Mouse (Mus musculus) right cerebral cortex, postnatal 36 days (tissue): ENCODE results near the gene Ano1.

Source experiments
- DNase-seq, 2 experiments: peaks; one replicate each; pipeline ENCODE4 v3.0.0; 2022; ENCODE audit warnings: low spot score in 2 of 2, mixed read lengths in 1 of 2

Gene Ano1

DNA sequence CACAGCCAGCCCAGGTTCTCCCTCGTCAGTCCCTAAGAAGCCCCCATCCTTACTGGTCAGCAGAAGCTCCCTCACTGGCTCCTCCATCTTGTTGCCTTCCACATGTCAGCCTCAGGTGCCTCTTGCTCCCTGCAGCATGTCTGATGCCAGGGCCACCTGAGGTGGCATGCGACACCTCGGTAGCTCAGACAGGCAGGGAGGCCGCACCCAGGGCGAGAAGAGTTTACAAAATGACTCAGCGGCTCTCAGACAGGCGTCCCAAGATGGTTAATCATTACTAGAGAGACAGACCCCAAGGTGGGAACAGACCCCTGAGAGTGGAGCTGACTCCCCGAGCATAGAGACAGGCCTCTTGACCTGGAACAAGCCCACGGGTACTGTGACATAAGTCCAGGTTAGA is at the start of gene Ano1:
Ano1 (minus strand) TSS at position 142 of the 400 bp plus-strand sequence.
- no peak for DNase-seq

DNA sequence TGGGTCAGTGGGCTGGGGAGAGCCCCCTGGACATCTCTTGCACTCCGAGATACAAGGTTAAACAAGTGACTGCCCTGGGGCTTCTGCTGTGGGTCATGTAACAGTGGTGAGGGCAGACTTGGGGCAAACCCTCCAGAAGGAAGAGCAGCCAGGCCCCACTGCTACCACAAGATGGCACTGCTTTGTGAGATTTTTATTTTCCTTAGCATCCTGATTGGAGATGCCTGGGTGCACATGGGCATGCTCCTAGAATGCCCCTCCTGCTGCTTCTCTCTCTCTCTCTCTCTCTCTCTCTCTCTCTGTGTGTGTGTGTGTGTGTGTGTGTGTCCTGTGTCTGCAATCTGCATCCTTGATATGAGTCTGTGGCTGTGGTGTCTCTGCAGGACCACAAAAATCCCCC is 46.7 kb upstream of the Ano1 start:
- DNase-seq: no peak

DNA sequence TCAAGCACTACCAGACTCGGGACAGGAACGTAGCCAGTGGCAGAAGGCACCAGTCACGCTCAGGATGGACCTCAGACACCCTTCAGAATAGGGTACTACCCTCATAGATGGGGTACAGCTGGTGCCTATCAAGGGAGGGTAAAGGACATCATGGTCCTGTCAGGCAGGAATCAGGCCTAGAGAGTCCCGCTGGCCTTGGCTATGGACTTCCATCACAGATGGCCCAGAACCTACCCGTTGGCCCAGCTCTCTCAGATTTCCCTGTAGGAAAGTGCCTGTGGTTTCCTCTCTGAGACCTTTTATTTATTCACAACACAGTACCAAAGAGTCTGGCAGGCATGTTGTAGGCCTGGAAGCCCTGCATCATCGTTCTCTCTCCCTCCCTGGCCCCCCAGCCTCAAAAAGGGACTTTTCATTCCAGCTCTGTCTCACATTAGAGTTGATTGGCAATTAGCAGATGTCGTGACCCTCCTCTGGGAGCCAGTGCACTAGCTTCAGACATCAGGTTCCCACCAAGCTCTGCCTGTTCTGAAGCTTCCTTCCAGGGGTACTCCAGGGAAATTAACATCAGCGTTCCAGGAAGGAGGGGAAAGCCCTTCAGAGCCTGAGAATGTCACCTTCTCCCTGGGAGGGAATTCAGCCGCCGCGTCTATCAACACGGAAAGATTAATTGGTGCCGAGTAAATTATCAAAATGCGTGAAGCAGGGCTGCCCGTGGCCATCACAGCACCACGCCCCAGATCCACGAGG is 45.4 kb upstream of the Ano1 start:
- no peak for DNase-seq

DNA sequence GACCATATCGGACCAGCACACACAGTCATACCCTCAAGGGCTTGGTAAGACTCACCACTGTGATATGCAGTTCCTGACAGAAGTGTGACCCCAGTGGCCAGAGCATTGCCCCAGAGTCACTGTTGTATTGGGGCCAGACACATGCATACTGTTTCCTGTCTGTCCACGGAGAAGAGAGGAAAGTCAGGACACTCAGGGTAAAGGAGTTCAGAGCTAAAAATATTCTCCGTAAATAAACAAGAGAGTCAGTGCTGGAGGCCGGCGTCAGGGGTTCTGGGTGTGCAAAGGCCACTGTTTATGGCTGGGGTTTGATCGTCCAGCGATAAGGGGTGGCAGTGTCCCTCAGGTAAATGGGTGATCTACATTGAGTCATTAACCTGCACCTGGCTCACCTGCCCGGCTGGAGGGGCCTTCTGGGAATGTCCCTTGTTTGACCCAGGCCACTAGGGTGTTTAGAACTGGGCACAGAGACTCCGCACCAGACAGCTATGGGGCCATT is 44.3 kb upstream of the Ano1 start:
- no peak for DNase-seq

DNA sequence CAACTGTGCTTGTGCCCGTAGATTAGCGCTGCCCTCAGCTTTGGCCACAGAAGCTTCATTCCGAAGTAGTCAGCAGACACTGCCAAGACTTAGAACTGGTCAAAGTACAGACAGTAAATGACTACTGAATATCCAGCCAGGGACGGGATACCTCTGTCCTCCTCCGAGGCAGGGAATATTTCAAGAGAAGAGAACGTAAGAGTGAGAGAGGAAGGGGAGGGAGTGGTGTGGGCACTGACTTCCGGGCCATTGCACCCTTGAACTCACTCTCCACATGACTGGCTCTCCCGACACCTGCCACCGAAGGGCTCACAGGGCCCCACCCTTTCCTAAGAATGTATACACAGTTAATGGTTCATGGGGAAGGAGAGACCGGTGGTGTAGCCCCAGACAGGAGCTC is 41.5 kb upstream of the Ano1 start:
- DNase-seq: no peak

DNA sequence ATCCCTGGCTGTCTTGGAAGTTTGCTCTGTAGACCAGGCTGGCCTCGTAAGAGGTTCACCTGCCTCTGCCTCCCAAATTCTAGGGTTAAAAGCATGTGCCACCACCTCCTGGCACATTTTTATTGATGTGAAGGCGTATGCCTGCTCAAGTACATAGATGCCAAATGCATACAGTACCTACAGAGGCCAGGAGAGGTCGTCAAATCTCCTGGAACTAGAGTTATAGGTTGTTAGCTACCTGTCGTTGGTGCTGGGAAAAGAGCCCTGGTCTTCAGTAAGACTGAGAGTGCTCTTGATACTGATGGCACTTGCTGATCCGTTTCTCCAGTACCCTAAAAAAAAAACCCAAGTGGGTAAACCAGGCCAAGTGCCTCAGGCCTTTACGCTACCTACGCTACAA is 39.7 kb upstream of the Ano1 start:
- DNase-seq: no peak

DNA sequence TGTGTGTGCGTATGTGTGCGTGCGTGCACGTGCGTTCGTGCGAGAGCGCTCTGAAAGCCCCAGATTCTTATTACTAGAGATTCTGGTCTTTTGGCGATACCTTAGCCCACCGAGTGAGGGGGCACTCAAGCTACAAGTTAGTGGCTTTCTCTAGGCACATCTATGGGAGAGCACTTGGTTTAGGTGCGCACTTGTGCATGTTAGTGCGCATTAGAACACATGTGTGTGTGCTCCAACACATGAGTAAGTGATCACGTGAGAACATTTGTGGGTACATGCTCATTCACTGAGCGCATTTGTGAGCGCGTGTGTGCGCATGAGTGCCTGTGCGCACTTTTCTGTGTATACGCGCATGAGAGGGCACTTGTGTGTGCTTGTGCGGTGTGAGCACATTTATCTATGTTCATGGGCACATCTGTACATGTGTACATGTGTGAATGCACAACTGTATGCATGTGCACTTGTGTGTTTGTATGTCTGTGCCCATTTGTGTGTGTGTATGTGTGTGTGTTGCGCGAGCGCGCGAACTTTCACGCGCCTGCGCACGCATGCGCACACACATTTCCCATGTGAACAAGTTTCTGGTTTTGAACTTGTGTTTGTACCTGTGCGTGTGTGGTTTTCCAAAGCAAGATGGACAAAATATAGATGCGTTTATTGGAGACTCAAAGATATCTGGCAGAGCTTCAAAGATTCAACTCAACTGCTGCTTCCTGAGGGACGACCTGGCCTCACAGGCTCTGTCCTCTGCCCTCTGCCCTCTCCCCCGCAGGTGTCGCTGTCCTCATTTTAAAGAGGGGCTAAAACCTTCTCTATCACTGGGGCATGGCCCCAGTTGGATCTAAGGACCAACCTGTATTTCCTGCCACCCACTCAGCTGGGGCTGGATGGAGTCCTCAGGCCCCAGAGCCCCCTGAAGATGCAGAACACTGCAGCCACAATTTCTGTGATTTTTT is 38.1 kb upstream of the Ano1 start:
- DNase-seq: no peak

DNA sequence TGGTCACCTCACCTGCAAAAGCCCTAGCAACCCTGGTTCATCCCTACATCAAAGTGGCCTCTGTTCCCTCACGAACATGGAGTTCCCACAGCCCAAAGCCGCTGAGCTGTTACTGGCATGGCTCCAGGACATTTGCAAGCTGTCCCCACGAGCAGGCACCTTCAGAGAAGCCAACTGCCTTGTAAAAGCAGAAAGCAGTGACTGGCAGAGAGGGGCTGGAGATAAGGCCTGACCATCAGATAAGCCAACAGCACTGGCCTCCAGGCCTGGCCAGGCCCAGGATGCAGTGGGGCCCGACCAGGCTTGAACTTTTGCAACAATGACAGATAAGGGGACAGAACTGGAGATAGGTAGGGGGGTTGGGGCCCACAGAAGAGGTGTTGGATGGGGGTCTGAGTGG is 36.9 kb upstream of the Ano1 start:
- DNase-seq: no peak

DNA sequence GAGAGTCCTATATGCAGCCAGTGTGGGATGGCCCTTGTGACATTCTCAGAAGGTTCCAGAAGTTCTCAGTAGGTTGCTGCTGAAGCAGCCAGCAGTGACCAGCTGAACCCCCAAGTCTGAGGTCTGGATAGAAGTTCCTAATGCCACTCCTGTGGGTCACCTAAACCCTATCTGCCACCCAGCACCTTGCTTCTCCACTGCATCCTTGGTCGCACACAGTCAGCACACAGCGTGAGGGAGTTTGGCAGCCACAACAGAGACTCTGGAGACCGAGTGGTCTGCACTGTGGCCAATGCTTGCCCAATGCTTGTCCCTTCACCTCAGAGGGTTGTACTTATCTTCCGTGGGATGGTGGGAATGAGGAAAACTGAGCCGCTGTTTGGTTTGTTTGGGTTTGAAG is 35.7 kb upstream of the Ano1 start:
- DNase-seq: no peak

DNA sequence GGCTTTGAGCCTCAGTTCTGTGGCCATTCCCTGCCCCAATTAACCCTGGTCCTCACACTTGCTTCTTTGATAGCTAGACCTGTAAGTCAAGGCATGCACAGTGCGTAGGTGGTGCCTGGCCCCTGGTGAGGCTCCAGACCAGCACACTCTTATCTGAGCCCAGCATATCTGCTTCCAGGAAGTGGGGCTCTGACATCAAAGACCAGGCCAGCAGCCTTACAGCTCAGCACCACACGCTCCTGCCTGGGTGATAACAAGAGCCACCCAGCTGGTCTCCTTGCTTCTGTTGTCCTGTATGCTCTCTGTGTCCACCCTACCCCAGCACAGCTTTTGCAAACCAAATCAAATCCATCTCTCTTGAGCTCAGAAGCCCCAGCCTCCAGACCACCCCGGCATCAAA is 34.8 kb upstream of the Ano1 start:
- DNase-seq: no peak

DNA sequence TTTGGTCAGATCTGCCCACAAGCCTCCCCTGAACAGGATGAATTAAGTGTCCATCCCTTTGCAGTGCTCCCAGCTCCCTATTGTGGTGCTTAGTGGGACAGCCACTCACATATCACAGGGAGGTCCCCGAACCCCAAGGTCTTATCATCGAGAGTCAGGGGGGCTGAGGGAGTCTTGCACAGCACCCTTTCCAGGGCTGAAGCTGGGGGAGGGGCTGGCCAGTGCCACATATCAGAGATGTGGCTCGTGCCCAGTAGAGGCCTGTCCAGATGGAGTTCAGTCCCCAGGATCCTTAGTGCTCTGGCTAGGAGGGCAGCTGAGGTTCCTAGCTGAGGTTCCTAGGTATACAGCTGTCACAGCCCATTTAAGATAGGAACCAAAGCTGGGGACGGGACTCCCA is 32.4 kb upstream of the Ano1 start:
- no peak for DNase-seq

DNA sequence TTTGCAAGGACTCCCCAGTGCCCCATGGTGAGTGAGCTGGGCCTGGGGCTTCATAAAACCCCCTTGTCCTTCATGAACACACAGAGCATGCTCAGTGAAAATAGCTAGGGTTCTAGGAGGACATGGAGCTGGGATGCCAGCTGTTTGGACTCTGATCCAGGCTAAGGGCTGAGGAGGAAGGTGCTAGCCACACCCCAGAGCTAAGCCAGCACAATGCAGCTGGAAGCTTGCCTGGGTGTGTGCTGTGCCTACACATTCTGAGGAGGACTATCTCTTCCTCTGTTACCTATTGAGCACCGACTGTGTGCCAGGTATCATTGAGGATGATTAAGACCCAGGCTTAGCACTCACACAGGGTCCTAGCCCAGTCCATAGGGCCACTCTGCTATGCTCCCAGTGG is 30.6 kb upstream of the Ano1 start:
- DNase-seq: no peak

DNA sequence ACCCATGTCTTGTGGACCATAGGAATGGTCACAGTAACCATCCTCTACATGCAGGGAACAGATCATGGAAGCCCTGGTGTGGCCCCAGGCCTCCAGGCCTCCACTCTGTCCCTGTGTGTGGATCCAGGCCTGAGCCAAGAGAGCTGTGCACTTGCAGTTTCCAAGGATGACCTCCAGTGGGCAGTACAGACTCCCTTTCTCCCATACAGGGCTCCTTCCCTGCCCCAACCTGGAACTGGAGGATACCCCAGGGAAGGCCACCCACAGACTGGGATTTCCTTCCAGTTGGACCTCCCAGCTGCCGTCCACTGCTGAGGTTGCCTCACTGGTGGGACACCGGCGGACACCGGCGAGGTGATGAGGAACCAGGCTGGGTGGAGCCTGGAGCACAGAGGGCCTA is 29.6 kb upstream of the Ano1 start:
- DNase-seq: no peak

DNA sequence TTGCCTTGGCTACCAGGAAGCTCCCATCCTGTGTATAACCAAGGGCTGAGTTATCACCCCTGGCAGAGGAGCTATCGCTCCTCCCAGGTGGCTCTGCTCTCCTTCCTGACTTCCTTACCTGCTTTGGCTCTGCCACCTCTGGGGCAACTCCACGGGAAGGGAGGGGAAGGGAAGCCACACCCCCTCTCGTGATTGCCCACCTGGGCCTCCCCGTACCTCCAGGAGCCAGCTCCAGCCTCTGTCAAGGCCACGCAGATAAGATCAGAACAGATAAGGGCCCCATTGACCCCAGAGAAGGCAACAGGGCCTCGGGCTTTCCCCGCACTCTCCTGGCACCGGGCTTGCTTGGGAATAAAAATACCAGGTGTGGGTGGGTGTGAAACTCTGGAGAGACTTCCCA is 28.4 kb upstream of the Ano1 start:
- DNase-seq: no peak

DNA sequence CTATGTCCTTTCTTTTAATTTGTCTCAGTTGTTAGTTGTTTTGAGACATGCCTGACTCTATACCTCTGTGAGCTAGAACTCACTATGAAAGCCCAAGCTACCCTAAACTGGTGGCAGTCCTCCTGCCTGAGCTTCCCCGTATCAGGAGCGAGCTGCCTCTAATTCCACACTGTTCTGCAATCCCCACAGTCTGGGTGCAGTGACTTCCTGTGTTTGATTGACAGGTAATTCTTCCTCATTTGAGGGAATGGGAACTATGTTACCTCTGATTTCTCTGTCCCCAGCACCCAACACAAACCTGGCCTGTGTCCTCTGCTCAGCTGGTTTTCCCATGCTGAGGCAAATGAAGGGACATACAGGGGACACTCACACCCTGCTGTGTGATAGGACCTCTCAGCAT is 27.9 kb upstream of the Ano1 start:
- DNase-seq: no peak

DNA sequence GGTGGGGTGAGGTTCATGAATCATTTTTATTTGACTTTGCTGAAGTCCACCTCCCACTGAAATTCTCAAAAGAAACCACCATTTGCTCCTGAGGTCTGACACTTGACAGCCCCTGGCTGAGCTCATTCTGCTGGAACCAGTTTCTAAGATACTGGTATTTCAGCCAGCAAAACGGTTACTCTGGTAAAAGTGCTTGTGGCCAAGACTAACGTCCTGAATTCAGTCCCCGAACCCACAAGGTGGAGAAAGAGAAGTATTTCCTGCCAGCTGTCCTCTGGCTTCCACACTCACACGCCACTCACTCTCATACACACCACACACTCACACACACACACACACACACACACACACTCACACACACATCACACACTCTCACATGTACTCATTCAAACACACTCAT is 26.0 kb upstream of the Ano1 start:
- no peak for DNase-seq

DNA sequence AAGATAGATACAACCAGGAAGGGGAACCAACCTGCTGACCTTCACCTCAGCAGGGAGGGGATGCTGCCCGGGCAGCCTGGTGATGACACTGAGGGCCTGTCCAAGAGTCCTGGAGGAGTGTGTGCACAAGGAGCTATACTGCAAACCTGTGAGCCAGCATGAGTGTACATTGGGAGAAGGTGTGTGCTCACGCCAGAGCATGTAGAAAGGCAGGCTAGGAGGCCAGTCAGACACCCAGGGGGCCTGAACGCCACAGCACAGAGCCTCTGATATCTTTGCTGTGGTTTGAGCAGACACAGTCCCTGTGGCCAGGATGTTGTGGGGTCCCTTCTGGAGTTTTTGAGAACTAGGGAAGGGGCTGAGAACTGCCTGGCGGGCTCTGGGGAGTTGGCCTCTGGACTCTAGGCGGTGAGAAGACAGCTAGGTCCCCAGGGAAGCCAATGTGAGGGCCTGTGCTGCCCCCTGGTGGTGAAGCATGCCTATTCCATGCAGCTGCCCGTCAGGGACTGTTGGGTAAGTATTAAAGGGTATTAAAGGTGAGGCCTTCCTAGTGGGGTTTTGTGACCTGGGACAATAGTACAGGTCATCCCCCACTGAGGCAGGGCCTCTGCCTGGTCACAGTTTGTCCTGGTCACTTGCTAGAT is 24.2 kb upstream of the Ano1 start:
- DNase-seq: peak; percentile 56 to 71

DNA sequence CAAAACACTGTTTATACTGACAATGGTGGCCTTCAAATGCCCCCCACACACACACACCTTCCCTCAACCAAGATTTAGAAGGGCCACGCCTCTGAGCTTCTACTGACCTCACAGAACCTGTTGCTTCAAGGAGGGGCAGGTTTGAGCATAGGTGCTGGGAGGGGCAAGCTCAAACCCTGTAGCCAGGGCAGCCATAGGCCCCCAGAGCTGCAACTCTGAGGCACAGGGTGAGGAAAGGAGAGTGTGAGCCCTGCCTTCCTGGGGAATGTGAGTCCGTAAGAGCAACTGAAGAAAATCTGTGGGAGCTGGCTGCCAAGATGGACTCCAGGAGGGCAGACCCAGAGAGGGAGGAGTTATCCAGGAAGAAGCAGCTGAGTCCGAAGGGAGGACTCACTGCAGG is 23.4 kb upstream of the Ano1 start:
- no peak for DNase-seq

DNA sequence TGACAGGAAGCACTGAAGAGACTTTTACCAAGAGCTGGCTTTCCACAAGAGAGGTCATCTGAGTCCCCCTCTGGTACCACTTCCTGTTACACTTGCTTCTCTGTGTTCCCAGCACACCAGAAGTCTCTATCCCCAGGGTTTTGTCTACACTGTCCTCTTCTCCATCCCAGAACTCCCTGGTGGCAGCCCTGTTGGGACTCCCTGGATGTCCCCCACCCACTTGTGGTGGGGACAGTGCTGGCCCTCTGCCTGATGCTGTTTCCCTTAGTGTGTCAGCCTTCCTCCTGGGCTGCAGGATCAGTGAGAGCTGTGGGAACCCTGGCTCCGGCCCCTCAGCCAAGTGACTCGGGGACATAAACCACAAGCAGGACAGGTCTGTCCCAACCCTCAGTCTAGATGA is 22.5 kb upstream of the Ano1 start:
- DNase-seq: no peak

DNA sequence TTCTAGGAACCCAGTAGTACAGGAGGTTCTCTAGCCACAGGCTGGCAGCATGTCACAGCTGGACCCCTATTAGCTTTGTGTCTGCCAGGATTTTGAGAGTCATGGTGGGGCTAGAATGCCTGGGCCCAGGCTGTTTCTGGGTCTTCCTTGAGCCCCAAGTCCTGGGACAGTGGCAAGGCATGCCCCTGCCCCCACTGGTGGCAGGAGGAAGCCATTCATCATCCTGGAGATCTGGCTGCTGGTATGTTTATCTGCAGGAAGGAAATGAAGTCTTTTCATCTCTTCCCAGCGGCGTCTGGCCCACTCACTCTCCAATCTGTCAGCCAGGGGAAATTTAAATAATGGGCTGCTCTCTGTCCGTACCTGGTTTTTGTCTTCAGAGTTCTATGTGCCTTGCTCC is 18.3 kb upstream of the Ano1 start:
- DNase-seq: no peak

DNA sequence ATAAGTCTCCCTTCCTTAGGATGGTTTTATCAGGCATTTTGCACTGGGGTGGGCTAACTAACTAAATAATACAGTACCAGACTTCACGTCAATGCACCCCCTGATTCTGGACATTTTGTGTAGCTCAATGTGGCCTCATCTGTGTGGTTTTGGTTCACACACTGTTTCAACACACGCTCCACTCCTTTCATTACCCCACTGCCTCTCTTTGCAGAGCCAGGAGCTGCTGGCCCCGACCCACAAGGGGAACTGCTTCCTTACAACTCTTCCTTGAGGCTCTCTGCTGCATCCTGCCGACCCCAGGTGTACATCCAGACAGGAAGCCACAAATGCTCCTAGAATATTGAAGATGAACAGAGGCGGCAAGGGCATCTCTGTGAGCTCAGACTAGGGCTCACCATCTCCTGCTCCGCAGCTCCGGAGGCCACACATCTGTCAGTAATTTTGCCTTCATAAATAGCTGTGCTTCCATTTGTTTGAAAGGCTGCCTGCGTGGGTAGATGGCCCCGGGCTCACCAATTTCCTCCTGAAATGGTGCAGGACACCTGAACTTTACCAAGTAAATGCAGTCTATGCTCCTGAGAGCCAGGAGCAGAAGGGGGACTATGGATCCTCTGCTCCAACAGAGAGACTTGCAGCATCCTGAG is 17.8 kb upstream of the Ano1 start:
- no peak for DNase-seq

DNA sequence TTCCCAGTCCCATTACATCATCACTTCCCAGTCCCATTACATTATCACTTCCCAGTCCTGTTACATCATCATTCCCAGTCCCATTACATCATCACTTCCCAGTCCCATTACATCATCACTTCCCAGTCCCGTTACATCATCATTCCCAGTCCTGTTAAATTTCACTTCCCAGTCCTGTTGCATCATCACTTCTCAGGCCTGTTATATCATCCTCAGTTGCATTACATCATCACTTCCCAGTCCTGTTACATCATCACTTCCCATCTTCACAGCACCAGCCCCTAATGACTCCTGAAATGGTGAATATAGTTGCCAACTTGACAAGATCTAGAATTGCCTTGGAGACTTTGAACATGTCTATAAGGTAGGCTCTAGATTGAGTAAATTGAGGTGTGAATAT is 17.1 kb upstream of the Ano1 start:
- no peak for DNase-seq
